Mouse (Mus musculus) lung, adult 2 months (tissue): ENCODE measurements at regions not wholly inside any gene's neighbourhood (a gene's known extent, or its start where the extent isn't known, plus 50 kb on each side); places are given as distances from the start of the nearest gene placed in this dataset.
A peak's percentile ranks its signal among the peaks of the same experiment; 100 is the strongest.

Experiments used
- DNase-seq: peaks from one replicate; pipeline ENCODE4 v3.0.0; 2022
- H3K4me1 ChIP-seq: fragments of 200-500 bp; 2 replicates; pipeline ENCODE4 v1.6.1; 2011; ENCODE audit warnings: low read length; ENCODE audit not compliant: control insufficient read depth, insufficient read depth
- H3K4me3 ChIP-seq: fragments of 200-500 bp; replicated peaks from 2 replicates; pipeline ENCODE3; 2011; ENCODE audit warnings: low read depth, mild to moderate bottlenecking, control low read depth, low read length; ENCODE audit errors: extremely low read depth
- CTCF ChIP-seq: fragments of 200-500 bp; IDR thresholded peaks from 2 replicates; pipeline ENCODE4 v1.5.1; 2011; ENCODE audit warnings: mild to moderate bottlenecking, low read length, control low read depth; ENCODE audit not compliant: insufficient read depth
- POLR2A ChIP-seq: fragments of 200-500 bp; IDR thresholded peaks from 2 replicates; pipeline ENCODE4 v1.6.1; 2011; ENCODE audit warnings: low read depth, mild to moderate bottlenecking, control low read depth, low read length, borderline replicate concordance; ENCODE audit errors: extremely low read depth
- WGBS: fragments of 180-500 bp; shearing (Covaris S2); methylation state at CpG from one replicate; pipeline ENCODE4 v1.1.7; 2018; 5-methylcytosine and 5-hydroxymethylcytosine counted together

DNA sequence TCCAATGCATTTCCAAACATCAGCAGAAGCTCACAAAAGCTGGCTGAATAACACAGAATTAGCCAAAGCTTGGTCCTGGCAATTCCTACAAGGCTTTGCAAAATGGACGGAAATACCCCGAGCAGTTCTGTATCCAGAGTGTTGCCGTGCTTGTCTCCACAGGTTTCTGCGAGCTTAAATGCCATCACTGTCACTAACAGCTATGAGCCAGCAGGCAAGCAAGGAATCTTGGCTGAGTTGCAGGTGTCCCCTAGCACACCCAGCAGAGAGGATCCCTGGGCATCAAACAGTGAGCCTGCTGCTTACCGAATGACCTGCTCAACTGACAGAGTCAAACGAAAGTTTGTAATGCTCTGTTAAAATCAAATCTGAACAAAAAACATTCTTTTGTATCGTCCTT lies 226.0 kb upstream of the Elac2 start:
- DNase-seq, result no peak
- 66% methylated on average over 7 of the region's 7 CpGs for WGBS
- Histone ChIP-seq H3K4me3 (no peak overlapping the region), H3K4me1 (no peaks in the 10 kb centered on the region)
- TF ChIP-seq POLR2A (no peak), CTCF (no peak)

DNA sequence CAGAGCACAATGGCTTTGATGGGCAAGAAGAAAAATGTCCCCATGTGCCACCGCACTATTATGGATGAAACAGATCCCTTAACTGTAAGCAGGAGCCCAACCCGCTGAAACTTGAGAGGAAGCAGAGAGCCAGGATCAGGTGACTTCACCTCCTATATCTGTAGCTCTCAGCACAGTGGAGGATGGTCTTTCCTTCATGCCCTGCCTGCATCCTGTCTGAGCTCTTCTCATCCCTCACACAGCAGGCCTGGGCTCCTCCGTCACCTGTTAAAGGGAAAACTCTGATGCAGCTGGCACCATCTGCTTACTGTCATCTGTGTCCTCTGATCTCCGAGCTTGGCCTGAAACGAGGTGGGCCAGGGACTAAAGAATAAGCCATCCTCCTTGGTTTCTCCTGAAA lies 224.8 kb upstream of the Elac2 start:
- no peak overlapping the region for H3K4me3 ChIP-seq
- WGBS, result 46% methylated on average over 5 of the region's 5 CpGs
- DNase-seq, result no peak
- TF ChIP-seq POLR2A, result no peak
- no peak for TF ChIP-seq CTCF
- no peaks in the 10 kb centered on the region for H3K4me1 ChIP-seq

DNA sequence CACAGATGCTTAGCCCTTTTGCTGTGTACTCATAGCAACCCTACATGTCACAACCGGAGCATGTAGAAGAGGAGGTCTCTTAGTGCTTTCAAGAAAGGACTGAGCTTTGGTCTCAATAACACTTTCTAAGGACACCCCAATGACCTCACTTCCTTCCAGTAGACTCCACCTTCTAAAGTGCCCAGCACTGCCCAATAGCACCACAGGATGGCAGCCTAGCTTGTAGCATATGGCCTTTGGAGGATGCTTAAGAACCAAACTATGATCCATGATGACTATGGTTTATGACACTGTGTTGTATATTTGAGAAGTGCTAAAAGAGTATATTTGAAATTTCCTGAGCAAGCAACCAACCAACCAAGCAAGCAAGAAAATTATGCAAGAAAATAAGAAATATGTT lies 223.3 kb upstream of the Elac2 start:
- H3K4me1 ChIP-seq, result no peaks in the 10 kb centered on the region
- no peak overlapping the region for H3K4me3 ChIP-seq
- TF ChIP-seq CTCF (peak; percentile 8; the same call in 1 of the 2 replicates), POLR2A (no peak)
- 79% methylated on average over 1 of the region's 1 CpGs for WGBS
- DNase-seq, result no peak

DNA sequence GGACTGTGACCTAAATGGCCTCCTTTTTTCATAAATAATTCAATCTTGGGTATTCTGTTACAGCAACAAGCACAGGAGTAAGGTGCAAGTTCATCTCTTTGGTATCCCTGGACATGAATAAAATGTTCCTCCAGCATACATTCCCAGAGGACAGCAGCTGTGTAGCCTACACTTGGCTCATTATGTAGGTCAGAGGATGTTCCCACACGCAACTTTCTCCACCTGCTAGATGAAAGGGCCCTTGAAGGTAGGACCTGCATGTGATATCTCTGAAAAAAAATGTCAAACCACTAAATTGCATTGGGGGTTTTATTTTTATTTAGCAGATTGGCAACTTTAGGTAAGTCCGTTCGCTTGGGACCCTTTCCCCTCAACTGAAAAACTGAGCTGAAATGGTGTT lies 218.2 kb upstream of the Elac2 start:
- DNase-seq, result no peak
- TF ChIP-seq POLR2A (no peak), CTCF (no peak)
- H3K4me3 ChIP-seq, result no peak overlapping the region
- no peaks in the 10 kb centered on the region for H3K4me1 ChIP-seq
- WGBS, result 88% methylated on average over 3 of the region's 3 CpGs

DNA sequence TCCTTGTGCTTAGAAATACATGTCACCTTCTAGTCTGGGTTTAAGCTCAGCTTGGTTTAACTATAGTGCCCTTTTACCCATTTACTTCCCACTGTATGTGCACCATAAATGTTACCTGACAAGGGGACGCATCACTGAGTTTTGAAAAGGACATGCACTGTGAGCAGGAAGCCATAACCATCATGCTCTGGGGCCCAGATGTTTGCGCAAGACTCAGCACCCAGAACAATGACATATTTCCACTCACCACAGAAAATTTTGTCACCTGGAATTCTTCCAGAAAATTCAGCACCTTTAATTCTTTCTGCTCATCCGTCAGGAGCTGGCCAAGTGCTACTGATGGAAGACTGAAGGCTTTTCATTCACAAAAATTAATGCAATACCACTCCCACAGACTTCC lies 216.1 kb upstream of the Elac2 start:
- WGBS, result 62% methylated on average over 3 of the region's 3 CpGs
- DNase-seq, result no peak
- Histone ChIP-seq H3K4me1 (no peaks in the 10 kb centered on the region), H3K4me3 (no peak overlapping the region)
- TF ChIP-seq POLR2A, result no peak
- TF ChIP-seq CTCF, result no peak

DNA sequence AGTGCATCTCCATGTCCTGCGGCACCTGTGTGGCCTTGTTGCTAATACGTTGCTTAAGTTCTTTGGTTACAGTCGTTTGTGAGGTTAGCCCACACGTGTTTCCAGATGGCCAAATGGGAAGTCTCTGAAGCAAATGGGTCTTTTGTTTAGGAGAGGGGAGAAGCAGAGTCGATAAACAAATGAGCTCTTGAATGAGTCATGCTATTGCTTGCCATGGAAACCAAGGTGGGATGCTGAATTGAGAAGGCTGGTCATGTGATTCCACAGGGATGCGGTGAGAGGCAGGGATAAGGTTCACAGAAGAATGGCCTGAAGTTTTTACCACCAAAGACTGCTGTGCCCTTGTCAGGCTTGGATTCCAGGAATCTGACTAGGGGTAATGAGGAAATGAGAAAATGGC lies 214.8 kb upstream of the Elac2 start:
- TF ChIP-seq CTCF (no peak), POLR2A (no peak)
- Histone ChIP-seq H3K4me1 (no peaks in the 10 kb centered on the region), H3K4me3 (no peak overlapping the region)
- DNase-seq, result no peak
- 57% methylated on average over 6 of the region's 6 CpGs for WGBS

DNA sequence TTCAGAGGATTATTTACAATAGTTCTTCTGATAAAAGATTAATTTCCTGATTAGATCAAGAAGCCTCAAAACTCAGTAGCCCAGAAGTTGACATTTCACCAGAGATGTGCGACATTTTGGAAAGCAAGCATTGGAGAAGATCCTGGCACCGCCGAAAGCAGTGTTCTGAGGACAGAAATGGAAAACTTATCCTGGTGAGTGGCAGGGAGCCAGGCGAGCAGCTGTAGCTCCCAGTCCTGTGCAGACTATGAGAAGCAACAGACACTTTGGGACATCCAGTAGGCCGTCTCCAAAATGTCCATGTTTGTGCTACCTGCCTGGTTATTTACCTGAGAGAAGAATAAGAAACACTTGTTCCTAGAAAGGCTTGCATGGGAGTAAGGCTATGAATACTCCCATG lies 202.1 kb upstream of the Elac2 start:
- DNase-seq, result no peak
- no peak overlapping the region for H3K4me3 ChIP-seq
- 57% methylated on average over 5 of the region's 5 CpGs for WGBS
- TF ChIP-seq POLR2A (no peak), CTCF (no peak)
- no peaks in the 10 kb centered on the region for H3K4me1 ChIP-seq

DNA sequence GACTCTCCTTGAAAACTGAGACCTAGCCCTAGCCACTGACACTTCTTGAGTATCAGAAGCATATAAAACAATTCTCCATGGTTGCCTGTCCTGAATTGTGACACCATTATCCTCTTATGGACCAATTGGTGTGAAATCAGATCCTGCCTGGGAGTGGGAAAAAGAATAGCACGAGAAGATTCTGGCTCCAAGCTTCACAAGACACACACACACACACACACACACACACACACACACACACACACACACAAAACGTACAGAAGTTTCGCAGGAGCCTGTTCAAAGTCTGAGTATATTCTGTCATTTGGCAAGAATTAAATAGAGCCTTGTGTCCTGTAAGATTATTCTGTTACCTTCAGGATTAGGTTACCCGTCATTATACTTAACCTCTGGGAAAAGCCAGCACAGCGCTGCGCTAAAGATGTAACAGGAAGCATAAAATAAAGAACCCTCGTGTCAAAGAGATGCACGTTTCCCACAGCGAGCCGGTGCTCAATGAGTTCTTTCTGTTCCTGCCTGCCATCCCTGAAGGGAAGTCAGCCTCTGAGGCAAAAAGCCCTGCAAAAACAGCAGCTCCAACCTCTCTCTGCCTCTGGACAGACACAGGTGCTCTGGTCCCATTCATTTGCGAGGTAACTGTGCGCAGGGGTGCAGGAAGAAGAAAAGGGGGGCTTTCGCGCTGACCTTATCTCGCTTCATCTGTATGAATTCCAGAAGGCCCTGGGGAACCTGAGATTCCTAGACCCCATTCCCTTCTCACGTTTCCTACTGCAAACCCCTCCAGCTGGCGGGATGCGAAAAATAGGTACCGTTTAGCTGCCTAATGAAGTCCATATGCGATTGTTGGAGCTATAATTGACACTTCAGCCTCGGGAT lies 178.4 kb upstream of the Elac2 start:
- Histone ChIP-seq H3K4me1 (no peaks in the 10 kb centered on the region), H3K4me3 (no peak overlapping the region)
- DNase-seq, result no peak
- 48% methylated on average over 21 of the region's 21 CpGs for WGBS
- no peak for TF ChIP-seq POLR2A

DNA sequence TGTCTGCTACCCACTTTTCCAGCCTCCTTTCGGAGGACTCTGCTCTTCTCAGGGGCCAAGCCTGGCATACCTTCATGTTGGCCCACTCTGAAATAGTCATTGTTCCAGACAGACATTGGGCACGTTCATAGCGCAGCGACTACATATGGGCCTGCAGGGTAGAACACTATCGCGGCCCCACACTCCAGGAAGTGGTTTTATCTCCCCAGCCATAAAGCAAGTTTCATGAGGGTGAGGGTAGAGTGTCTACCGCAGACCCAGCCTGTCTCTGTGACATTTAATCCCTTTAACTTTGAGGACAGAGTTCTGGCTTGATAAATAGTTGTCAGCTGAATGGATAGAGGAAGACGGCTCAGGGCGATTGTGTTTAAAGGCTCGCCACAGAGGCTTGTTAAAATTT lies 177.5 kb upstream of the Elac2 start:
- no peaks in the 10 kb centered on the region for H3K4me1 ChIP-seq
- 52% methylated on average over 10 of the region's 10 CpGs for WGBS
- TF ChIP-seq CTCF (no peak), POLR2A (no peak)
- DNase-seq, result no peak
- H3K4me3 ChIP-seq, result no peak overlapping the region

DNA sequence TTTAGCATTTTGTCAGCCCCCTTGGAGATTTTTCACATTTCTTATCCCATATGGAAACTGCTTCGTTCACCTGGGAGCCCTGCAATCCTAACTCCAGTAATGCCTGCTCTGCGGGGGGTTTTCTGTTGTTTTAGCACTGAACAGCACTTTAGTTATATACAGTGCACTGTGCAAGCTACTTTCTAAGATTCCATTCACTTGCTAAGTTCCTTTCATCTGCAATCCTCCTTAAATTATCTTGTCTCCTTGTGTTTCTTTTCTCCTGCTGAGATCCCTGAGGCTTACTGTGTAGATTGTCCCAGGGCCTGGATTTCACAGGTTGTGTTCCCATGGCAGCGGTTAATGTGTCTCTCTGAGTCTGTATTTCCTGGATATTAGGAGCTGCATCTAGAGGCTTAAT lies 173.3 kb upstream of the Elac2 start:
- WGBS, result 84% methylated on average over 3 of the region's 3 CpGs
- TF ChIP-seq CTCF (no peak), POLR2A (no peak)
- DNase-seq, result no peak
- no peak overlapping the region for H3K4me3 ChIP-seq
- no peaks in the 10 kb centered on the region for H3K4me1 ChIP-seq
